Mouse (Mus musculus) thymus, adult 2 months (tissue): Measurements from ENCODE around the gene Cyth3. TPM values are rescaled to one million over a fixed set of nuclear protein-coding genes. Genes with fewer than 3 reads are reported as not detected.

Source experiments
- DNase-seq: peaks from one replicate; pipeline ENCODE4 v3.0.0; 2021
- H3K27ac ChIP-seq: fragments of 200-500 bp; 2 replicates; pipeline ENCODE4 v1.5.1; 2012; ENCODE audit warnings: low read length, control low read depth; ENCODE audit not compliant: control insufficient read depth, insufficient read depth
- H3K27me3 ChIP-seq: fragments of 200-500 bp; 2 replicates; pipeline ENCODE4 v1.6.1; 2012; ENCODE audit warnings: mild to moderate bottlenecking, low read length, moderate library complexity, mixed read lengths; ENCODE audit not compliant: control insufficient read depth, insufficient read depth
- H3K36me3 ChIP-seq: fragments of 200-500 bp; 2 replicates; pipeline ENCODE4 v1.6.1; 2012; ENCODE audit warnings: mild to moderate bottlenecking, low read length, moderate library complexity; ENCODE audit not compliant: control insufficient read depth, insufficient read depth
- H3K4me1 ChIP-seq: fragments of 200-500 bp; replicated peaks from 2 replicates; pipeline ENCODE4 v1.6.1; 2012; ENCODE audit warnings: low read length; ENCODE audit not compliant: control insufficient read depth, insufficient read depth
- H3K4me3 ChIP-seq: fragments of 200-500 bp; 2 replicates; pipeline ENCODE4 v1.5.1; 2012; ENCODE audit warnings: mild to moderate bottlenecking, low read length, control low read depth, moderate library complexity; ENCODE audit not compliant: control insufficient read depth, insufficient read depth
- CTCF ChIP-seq: fragments of 200-500 bp; IDR thresholded peaks from 2 replicates; pipeline ENCODE4 v1.5.1; 2012; ENCODE audit warnings: mild to moderate bottlenecking, control low read depth, low read length, moderate library complexity, borderline replicate concordance; ENCODE audit not compliant: control insufficient read depth, poor library complexity, insufficient read depth; ENCODE audit errors: extremely low read depth
- POLR2A ChIP-seq: fragments of 200-500 bp; IDR thresholded peaks from 2 replicates; pipeline ENCODE4 v1.6.1; 2012; ENCODE audit warnings: mild to moderate bottlenecking, low read length, control low read depth, moderate library complexity; ENCODE audit not compliant: control insufficient read depth, poor library complexity, insufficient read depth; ENCODE audit errors: extremely low read depth
- WGBS: fragments of 180-500 bp; shearing (Covaris S2); methylation state at CpG from one replicate; pipeline ENCODE4 v1.1.7; 2018; 5-methylcytosine and 5-hydroxymethylcytosine counted together
- polyA plus RNA-seq: library from polyadenylated mRNA; depleted of rRNA; stranded (reverse); fragments of >200 nt; gene quantifications from 2 replicates; pipeline ENCODE4 v1.2.3, GENCODE M21; 2012

The Cyth3 gene
- polyA plus RNA-seq, 1 experiment, result 13.4 TPM

DNA sequence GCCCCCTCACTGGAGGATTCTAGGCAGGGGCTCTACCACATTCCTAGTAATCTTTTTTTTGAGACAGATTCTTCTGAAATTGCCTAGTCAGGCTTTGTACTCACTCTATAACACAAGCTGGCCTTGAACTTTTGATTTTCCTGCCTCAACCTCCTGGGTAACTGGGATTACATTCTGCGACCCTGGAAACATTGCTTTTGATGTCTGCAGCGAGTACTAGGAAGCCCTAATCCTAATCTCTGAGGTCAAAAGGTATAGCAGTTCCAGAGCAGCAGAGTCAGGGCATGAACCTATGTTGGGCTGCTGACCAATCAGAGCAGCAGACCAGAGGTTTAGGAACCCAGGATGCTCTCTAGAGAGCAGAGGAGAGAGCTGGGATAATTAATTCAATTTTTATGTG lies 6.9 kb upstream of the Cyth3 start:
- Histone ChIP-seq H3K4me3 (no peak overlapping the region), H3K4me1 (no peaks in the 10 kb centered on the region), H3K27ac (no peak overlapping the region), H3K27me3 (no peaks in the 10 kb centered on the region), H3K36me3 (no peaks in the 10 kb centered on the region)
- TF ChIP-seq POLR2A, result no peak
- no peak for TF ChIP-seq CTCF
- DNase-seq, result no peak
- WGBS, result 93% methylated on average over 2 of the region's 2 CpGs

DNA sequence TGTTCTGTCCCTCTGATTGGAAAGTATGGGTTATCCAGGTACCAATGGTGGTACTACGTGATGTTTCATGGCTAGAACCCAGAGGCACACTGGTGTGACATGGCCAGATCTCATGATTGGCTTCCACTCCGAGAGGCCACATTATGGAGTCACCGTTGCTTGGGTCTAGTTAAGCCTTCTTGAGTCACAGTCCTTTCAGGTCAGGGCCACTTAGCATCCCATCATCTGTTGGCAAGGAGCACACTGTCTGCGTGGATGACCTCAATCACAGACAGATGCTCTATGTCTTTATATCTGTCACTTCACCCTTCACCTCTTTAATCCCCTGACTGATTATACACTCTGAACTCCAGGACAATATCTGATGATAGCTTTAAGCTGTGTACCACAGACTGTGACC lies 6.1 kb upstream of the Cyth3 start:
- 98% methylated on average over 4 of the region's 4 CpGs for WGBS
- TF ChIP-seq CTCF (no peak), POLR2A (no peak)

DNA sequence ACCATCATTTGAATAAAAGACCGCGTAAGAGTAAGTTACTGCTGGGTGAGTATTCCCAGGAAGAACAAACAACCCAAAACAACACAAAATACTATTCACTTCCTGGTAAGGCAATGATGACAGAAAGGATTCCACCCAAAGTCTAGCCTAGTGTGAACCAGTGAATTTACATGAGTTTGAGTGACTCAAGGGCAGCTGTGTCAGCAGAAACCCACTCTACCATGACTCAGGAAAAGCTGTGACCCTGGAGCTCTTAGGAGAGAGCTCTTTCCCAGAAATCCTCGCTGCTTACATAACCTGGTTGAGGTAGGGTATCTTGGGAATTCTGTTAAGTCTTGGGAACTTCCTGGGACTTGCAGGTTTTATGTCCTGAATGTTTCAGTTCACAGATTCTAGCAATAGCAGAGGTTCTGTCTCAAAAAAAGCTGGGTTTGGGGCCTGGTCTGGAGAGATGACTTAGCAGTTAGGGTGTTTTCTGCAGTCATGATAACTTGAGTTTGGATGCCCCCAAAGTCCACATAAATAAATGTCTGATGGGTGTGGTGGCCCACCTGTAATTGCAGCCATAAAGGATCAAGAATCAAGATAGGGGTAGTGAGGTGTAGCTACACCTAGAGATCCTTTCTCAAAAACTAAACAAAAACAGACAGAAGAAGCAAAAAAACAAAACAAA lies 5.5 kb upstream of the Cyth3 start:
- Histone ChIP-seq H3K27ac (no peak overlapping the region), H3K27me3 (no peaks in the 10 kb centered on the region), H3K4me1 (no peaks in the 10 kb centered on the region), H3K4me3 (no peak overlapping the region), H3K36me3 (no peaks in the 10 kb centered on the region)
- DNase-seq, result no peak
- WGBS, result 94% methylated on average over 3 of the region's 3 CpGs
- TF ChIP-seq POLR2A (no peak), CTCF (no peak)

More for the DNA sequence above, 6.1 kb upstream of the Cyth3 start:
- Histone ChIP-seq H3K4me3 (no peak overlapping the region), H3K27ac (no peak overlapping the region), H3K27me3 (no peaks in the 10 kb centered on the region), H3K36me3 (no peaks in the 10 kb centered on the region), H3K4me1 (no peaks in the 10 kb centered on the region)
- DNase-seq, result no peak

DNA sequence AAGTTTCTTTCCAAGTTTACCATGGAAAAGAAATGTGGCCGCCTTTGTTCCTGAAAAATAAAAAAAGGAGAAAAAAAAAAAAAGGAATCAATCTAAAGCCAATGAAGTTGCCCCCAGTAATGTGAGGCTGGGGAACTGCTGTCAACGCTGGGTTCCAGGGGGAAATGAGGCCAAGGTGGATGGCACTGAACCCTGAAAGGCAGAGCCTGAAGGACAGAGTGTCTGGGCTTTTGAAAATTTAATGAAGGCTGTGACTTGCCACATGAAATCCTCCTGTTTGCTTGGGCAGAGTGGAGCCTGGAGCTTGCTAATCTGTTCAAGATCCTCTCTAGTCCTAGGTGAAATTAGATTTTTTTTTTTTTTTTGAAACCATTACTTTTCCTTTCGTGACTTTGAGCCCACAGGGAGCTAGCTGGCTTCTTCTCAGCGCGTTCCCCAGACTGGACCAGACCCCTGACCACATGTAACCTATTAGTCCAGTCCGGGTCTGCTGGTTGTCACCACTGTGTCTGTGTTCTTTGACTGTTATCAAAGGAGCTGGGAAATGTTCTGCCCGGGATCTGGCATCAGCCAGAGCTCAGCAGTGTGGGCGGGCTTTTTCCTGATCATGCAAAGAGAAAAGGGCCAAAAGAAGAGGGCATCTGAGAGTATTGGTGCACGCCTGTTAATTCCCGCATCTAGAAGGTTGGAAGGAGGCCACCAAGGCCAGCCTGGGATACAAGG lies 4.6 kb upstream of the Cyth3 start:
- no peak overlapping the region for H3K27ac ChIP-seq
- peaks cover under 1% of the 10 kb centered on the region for H3K4me1 ChIP-seq
- TF ChIP-seq CTCF (no peak), POLR2A (no peak)
- H3K4me3 ChIP-seq, result no peak overlapping the region
- DNase-seq, result no peak
- WGBS, result 85% methylated on average over 10 of the region's 10 CpGs
- no peaks in the 10 kb centered on the region for H3K36me3 ChIP-seq
- H3K27me3 ChIP-seq, result no peaks in the 10 kb centered on the region

DNA sequence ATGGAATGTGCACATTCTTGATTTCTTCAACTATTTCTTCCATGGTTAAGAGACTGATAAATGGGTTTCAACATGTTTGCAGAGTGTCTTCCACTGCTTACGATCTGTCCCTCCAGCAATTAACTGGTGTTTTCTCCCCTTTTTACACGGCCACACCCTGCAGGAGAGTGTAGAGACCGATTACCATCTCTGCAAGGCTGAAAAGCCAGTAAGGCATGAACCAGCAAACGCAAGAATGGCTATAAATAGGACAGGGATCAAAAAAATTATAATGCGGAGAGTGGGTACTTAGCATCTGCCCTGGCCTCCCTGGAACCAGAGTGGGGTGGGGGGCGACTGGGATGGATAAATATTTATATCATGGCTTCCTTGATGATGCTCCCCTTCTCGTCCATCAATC lies 3.7 kb upstream of the Cyth3 start:
- Histone ChIP-seq H3K27ac (no peak overlapping the region), H3K27me3 (no peaks in the 10 kb centered on the region), H3K36me3 (no peaks in the 10 kb centered on the region), H3K4me3 (no peak overlapping the region), H3K4me1 (peaks cover 6% of the 10 kb centered on the region)
- TF ChIP-seq POLR2A (no peak), CTCF (no peak)
- WGBS, result 75% methylated on average over 7 of the region's 7 CpGs
- no peak for DNase-seq

DNA sequence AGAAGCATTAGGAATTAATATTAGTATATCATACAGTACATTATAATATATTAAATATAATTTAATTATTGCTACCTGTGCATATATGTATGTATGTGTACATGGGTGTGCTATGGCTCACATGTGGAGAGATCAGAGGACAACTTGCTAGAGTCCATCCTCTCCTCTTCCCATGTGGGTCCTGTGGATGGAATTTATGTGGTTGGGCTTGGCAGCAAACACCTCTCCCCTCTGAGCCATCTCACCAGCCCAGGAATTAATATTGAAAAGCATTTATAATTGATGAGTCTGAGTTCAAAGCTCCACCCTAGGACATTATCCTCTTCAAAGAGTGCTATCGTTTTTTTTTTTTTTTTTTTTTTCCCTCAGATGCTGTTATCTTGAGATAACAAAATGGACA lies 2.1 kb upstream of the Cyth3 start:
- Histone ChIP-seq H3K27me3 (no peaks in the 10 kb centered on the region), H3K4me3 (no peak overlapping the region), H3K4me1 (peaks cover 6% of the 10 kb centered on the region), H3K27ac (no peak overlapping the region), H3K36me3 (no peaks in the 10 kb centered on the region)
- DNase-seq, result no peak
- 26% methylated on average over 1 of the region's 1 CpGs for WGBS
- TF ChIP-seq POLR2A, result no peak
